Mouse (Mus musculus): ENCODE data around the gene Cacna1a. TPM values are rescaled to one million over a fixed set of nuclear protein-coding genes. Genes with fewer than 3 reads are reported as not detected.

Cacna1a gene
- total RNA-seq, 2 experiments from 2014 or later = 2.3 to 4.3 TPM

DNA sequence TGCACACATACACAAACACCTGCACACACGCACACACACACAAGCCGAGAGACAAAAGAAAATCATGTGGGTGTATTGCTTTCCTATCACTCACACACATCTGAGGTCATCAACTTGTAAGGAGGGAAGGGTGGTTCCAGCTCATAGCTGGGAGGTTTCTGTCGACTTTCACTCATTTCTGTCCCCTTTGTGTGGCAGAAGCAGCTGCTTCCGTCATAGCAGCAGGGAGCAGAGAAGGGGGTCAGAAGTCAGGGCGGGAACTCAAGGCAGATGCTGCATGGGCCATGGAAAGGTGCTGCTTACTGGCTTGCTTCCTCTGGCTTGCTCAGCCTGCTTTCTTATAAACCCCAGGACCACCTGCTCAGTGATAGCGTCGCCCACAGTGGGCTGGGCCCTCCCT, 154.2 kb downstream of the Cacna1a start:
- no peak for DNase-seq

DNA sequence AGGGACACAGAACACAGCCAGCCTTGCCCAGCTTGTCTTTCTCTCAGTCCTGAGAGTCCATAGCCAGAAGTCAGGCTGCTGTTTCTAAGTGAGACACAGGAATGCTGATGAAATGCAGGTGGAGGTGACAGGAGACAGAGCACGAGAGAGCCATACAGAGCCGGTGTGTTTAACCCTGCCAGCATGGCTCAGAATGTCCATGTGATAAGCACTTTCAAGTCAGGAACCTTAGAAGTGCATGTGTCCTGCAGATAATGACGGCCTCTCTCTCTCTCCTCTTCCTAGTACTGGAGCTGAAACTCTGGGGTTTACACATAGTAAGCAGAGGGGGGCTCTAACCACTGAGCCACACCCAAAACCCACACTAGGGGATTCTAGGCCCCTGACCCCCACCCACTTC, 157.3 kb downstream of the Cacna1a start:
- DNase-seq = no peak

DNA sequence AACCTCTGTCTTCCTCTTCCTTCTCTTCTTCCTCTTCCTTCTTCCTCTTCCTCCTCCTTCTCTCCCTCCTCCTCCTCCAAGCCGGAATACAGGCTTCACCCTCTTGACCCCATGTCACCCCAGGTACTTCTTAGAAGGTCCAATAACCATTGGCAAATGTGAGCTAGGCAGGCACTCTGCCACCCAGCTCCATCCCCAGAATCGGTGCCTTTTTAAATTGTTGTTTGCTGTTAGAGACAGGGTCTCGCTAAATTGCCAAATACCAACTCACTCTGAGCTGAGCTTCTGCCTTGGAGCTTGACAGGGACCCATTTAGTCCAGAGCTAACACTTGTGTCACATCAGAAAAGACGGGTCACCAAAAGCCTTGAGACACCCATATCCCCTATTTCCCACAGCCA, 164.2 kb downstream of the Cacna1a start:
- DNase-seq = no peak

DNA sequence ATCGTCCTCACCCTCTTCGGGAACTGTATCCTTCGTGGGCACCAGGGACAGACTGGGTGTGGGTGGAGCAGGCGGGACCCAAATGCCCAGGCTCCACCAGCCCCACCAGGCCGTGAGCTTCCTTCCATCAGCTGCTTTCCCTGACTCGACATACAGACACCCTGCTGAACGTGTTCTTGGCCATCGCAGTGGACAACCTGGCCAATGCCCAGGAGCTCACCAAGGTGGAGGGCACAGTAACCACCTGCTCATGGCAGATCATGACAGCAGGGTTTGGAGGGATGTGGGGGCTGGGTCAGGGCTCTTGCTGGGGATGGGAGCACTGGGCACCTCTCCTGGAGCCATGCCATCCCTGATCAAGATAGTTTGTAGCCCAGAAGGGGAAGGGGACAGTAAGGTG, 164.9 kb downstream of the Cacna1a start:
- DNase-seq = no peak

DNA sequence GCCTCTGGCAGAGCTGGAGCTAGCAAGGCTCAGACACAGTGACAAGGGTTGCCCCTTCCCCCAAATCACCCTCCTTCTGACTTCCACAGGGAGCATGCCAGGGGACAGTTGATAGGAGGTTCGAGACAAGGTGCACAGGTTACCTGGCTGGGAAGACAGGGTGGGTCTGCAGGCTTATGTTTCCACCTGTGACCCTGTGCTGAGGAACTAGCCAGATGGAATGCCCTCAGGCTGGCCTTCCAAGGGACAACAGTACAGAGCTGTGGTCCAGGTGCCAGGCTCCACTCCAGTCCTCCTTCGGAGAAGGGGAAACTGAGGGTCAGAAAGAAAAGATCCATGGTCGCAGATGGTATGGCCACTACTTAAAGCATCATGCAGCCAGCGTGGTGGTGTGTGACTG, 165.4 kb downstream of the Cacna1a start:
- no peak for DNase-seq

DNA sequence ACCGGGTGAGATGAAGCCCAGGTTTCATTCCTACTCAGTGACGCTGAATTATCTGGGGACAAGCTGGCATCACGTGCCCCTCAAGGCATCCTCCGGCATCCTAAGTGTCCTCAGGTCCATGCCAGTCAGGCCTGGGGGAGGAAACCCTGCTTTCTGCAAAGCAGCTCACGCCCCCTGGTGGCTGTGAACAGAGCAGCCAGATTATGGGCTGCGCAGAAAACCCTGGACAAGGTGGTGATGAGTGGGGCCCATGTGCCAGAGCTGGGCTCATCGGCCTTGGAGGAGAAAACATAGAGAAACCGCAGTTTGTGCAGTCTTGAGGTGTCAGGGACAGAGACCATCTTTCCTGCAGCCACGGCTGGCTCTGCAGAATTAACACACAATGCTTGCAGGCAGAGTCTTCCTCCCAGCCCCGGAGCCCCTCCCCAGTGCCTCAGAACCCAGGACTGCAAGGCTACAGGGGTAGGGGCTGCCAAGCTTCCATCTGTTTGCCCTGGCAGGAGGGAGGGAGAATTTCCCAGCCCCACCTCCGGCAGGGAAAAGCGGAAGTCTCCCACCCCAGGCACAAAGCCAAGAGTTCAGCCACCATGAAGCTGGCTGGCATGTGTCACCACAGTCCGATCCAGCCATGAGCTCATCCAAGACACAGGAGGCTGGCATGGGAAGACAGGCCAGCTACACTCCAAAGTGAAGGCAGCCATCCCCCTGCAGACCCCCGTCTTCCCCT, 166.2 kb downstream of the Cacna1a start:
- peak; percentile 51 to 60 for DNase-seq

DNA sequence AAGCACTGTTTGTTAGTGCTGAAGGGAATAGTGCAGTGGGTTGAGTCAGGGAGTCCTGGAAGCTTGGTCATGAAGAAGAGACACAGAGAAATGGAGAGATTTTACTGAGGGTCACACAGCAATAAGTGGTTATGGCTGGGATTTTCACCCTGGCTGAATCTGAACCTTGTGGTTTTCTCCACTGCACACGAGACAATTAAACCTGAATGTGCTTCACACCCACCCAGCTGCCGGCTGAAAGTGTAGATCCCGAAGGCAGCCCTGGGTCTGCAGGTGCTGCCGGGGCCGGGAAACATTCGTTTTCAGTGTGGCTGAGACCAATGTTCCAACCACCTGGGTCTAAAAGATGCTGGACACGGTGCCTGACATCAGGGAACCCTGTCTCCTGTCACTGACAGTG, 167.0 kb downstream of the Cacna1a start:
- DNase-seq = no peak

DNA sequence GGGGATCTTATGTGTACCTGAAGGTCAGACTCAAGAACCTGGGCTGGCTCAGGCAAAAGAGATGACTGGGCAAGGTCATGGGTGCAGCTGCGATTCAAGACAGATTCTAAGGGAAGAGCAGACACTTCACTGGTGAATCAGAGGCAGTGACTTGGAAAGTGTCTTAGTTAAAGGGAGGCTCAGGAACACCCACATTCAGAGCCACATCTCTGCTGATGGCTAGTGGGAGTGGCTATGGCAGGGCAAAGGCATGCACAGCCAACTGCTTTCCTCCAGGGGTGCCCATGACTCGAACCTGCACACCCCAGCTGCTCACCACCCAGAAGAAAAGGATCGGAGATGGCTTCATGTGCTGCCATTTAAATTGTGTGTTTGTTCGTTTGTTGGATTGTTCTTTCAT, 169.7 kb downstream of the Cacna1a start:
- no peak for DNase-seq

DNA sequence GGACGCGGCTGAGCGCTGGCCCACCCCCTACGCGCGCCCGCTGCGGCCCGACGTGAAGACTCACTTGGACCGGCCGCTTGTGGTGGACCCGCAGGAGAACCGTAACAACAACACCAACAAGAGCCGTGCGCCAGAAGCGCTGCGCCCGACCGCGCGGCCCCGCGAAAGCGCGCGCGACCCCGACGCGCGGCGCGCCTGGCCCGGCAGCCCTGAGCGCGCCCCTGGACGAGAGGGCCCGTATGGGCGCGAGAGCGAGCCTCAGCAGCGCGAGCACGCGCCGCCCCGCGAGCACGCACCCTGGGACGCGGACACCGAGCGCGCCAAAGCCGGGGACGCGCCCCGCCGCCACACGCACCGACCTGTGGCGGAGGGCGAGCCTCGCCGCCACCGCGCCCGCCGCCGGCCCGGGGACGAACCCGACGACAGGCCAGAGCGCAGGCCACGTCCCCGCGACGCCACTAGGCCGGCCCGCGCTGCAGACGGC, 170.9 kb downstream of the Cacna1a start:
- DNase-seq = no peak

DNA sequence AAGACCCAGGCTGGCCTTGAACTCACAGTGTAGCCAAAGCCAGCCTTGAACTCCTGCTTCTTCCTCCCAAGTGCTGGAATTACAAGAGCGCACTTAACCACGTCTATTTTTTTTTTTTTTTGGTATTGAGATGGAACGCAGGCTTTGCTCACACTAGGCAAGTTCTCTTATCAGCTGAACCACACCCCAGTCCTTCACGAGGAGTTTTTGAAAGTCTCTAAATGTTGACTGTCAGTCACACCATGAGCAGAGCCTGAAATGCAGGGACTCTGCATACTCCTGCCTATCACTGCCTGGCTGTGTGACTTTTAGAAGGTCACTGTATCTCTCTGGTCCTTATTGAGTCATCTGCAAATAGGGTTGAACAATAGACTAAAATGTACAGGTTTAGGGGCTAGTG, 173.5 kb downstream of the Cacna1a start:
- no peak for DNase-seq

DNA sequence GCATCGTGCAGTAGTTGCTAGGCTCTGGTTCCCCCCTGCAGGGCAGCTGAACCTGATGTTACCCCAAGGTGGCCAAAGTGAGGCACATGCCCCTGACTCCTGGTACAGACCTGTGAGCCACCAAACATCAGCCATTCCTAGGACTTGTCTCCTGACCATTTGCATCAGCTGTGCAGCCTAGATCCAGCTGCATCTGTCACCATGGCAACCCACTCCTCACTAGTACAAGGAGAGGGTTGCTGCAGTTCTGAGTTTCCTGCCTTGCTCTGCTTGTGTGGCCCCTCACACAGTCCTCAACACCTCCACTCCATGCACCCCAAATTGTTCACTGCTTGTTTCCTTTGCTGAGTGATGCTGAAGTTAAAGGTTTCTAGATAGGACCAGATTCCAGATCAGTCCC, 175.8 kb downstream of the Cacna1a start:
- no peak for DNase-seq

DNA sequence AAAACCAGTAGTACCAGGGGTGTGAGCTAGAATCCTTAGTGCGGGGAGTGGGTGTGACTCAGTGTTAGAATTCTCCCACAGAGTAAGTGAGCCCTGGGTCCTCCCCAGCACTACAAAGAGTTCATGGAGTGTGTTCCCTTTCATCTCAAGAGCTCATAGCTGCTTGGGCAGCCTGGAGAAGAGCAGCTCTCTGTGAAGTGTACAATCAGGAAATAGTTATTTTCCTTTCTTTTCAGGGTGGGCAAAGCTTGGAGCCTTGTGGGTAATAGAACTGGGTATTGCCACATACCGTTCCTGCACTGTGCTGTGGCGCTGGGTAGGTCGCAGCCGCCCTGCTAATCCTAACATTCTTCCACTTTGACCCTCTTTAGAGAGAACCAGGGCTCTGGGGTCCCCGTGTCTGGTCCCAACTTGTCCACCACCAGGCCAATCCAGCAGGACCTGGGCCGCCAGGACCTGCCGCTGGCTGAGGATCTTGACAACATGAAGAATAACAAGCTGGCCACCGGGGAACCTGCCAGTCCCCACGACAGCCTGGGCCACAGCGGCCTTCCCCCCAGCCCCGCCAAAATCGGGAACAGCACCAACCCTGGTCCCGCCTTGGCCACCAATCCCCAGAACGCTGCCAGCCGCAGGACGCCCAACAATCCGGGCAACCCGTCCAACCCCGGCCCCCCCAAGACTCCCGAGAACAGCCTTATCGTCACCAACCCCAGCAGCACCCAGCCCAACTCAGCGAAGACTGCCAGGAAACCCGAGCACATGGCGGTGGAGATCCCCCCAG, 177.5 kb downstream of the Cacna1a start:
- DNase-seq = no peak

DNA sequence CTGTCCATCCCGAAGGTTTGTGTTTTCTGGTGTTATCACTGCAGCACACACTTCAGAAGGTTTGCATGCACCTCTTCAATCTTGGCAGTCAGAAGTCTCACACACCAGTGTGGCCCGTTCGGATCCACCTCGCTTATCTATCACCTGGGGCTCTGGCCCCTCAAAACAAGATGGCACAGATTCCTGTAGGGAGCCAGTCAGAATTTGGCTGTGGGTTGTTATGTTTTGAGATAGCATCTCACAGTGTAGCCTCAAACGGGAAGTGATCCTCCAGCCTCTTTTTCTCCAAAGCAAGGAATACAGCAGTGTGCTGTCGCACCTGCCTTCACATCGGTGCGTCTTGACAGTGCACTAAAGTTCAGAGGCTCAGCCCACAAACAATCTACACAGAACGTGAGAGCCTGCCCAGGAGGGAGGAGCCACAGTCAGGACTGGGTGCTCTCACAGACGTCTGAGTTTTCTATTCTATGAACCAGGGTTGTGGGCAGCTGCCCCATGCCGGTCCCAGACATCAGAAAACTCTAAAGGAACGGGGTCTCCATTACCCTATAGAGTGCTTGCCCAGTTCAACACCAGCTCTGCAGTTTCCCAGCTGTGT, 178.7 kb downstream of the Cacna1a start:
- no peak for DNase-seq

DNA sequence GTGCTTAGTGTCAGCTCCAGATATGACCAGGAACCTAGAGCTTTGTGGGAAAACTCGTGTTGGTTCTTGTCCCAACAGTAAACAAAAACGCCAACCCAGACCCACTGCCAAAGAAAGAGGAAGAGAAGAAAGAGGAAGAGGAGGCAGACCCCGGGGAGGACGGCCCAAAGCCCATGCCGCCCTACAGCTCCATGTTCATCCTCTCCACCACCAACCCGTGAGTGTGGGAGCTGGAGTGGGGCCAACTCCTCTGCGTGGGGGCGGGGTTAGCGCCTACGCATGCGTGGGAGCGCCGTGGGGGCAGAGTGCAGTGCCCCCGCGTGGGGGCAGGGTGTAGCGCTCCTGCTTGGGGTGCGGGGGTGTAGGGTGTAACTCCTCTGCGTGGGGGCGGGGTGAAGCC, 179.3 kb downstream of the Cacna1a start:
- DNase-seq = peak in 1 of 2 experiments; percentile 17

DNA sequence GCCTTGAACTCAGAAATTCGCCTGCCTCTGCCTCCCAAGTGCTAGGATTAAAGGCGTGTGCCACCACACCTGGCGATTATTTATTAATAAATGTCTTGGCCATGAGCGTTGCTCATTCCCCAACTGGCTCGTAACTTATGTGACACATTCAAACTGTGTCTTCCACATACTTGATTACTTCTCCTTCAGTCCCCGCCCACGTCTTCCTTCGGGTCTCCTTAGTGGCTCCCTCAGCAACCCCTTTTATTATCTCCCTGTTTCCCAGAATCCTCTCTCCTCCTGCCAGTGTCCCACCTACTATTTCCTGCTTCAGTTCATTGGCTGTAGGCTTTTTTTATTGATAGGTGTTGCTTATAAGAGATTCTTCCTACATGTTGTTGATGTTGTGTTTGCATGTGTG, 180.5 kb downstream of the Cacna1a start:
- no peak for DNase-seq

DNA sequence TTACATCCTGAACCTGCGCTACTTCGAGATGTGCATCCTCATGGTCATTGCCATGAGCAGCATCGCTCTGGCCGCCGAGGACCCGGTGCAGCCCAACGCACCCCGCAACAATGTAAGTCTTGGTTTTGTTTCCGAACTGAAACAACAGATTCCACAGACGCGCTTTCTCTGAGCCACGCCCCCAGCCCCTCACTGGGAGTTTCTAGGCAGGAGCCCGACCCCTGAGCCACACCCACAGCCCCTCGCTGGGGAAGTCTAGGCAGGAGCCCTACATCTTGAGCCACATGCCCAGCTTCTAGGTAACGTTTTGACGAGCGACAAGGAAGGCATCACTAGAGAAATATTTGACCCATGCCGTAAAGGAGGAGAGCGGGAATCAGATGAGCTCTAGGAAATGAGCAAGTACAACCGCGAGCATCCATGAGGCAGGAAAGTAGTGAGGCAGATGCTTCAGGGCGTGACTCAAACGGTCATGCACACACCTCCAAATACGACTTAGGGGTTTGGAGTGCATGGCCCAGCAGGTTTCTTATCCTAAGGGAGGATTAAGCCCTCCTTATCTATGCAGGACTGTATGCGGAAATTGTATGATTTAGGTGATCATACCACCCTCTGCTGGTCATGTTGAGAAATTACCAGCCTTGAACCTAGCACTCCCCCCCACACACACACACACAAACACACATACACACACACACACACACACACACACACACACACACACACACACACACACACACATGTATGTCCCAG, 181.9 kb downstream of the Cacna1a start:
- DNase-seq = peak in 1 of 2 experiments; percentile 27

DNA sequence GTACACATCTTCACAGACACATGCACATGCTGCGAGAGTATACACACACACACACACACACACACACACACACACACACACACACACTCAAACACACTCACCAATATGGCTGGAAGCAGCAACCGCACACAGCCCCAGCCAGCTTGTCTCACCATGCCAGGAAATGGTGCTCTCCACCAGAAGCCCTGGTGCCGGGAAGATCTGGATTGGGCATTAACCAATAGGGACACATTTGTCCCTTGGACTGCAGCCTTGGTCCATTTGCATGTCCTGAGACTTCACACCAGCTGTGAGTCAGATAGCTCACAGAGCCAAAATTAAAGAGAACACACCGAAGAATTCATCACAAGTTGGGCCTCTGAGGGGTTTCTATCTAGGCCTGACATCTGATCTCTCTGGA, 189.2 kb downstream of the Cacna1a start:
- DNase-seq = no peak

DNA sequence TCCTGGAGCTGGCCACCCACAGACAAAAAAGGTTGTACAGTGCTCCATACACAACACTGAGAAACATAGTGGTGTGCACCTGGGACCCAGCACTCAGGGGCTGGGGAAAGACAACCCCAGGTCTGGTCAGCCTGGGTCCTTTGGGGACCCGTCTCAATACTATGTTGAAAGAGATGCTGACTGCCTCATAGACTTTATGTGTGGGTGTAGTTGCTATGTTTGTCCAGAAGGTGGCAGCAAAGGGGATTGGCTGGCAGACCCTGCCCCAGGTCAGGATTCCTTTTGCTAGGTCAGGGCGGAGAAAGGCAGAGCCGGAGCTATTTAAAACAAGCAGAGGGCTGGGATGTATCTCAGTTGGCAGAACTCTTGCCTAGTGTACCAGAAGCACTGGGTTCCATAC, 191.4 kb downstream of the Cacna1a start:
- DNase-seq = peak; percentile 21 to 38

DNA sequence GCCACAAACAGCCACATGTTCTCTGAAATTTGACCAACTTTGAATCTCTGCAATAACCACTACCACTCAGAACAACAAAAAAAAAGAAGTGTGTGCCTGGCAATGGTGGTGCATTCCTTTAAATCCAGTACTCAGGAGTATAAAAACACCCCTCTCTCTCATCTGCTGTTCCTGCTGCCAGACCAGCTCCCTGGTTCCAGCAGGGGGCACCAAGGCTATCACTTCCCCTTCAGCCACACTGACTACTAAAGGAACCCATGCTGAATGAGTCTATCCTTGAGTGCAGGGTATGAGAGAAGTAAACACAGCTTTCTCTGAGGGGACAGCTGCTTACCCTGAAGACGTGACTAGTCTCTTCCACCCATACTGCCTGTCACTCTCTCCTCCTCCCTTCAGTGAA, 197.1 kb downstream of the Cacna1a start:
- DNase-seq = no peak

DNA sequence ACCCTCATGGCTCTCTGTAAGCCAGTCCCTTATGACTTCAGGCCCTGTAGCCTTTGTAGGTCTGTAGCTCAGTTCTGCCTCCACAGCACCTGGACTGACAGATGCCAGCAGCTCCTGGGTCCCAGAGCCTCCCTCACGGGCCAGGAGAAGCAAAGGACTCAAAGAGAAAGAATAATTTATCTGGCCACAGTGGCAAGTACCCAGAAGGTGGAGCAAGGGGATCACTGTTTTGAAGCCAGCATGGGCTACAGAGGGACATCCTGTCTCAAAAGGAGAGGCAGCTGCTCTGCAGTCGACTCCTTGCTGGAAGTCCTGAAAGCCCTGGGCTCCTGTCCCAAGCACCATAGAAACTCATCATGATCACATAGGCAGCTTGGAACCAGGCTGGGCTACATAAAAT, 198.0 kb downstream of the Cacna1a start:
- no peak for DNase-seq

DNA sequence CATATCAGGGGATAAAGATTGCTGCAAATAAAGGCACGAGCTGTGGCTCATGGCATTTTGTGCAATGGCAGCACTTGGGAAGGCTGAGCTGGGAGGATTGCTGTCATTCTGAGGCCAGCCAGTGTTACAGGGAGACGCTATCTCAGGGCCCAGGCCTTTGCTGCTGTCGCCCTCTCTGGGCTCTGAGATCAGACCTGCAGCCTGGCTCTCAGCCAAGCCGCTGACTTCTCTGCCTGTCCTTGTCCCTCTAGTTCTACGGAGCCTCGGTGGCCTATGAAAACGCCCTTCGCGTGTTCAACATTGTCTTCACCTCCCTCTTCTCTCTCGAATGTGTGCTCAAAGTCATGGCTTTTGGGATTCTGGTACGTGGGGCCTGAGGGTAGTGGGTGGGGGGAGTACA, 200.3 kb downstream of the Cacna1a start:
- DNase-seq = no peak

DNA sequence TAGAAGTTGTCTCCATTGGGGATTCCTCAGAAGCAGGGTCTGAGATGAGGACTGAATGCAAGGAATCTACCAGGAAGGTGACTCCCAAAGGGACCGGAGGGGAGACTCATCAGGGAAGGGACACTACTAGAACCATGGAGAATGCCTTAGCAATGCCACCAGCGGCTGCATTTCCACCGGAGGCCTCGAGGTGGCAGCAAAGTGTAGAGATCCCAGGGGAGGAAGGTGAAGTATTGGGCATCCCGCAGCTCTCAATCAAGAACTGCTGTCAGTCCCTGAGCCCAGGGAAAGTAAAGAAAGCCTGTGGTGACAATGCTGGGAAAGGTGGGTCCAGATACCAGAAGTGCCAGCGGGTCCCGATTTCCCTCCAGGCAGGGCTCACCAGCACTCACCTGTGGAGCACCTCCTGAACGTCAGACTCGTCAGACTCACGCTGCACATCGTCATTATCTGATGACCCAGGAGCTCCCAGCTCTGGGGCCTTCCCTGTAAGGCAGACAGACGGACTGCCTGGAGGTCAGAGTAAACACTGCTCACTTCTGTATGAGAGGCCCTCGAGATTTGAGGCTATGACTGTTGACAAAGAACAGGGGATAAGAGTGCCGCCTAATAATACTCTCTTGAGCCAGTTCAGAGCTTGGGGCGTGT, 203.9 kb downstream of the Cacna1a start:
- DNase-seq = peak; percentile 64 to 91

Data from heart, adult 18-20 months (tissue).